Mouse (Mus musculus) MEL (cell line): Measurements from ENCODE around the gene Gm11060. TPM values are rescaled to one million over a fixed set of nuclear protein-coding genes. Genes with fewer than 3 reads are reported as not detected.

Experiments
- DNase-seq: peaks from one replicate; pipeline ENCODE4 v3.0.0; 2011; ENCODE audit warnings: low read depth, low spot score
- H3K27ac ChIP-seq: 2 replicates; pipeline ENCODE4 v1.5.1; 2012; ENCODE audit warnings: low read depth, mild to moderate bottlenecking, control low read depth, low read length, moderate library complexity; ENCODE audit not compliant: control insufficient read depth
- H3K27me3 ChIP-seq, 2 experiments: fragments of 150-350 bp in 1 of 2; sonication (generic) in 1 of 2; 2 replicates each; pipeline ENCODE4 v1.6.1; 2012; ENCODE audit warnings: low read length in 2 of 2, mild to moderate bottlenecking in 2 of 2, improper control_type of control experiment in 1 of 2, moderate library complexity in 1 of 2; ENCODE audit not compliant: insufficient read depth in 2 of 2, control insufficient read depth in 1 of 2
- H3K36me3 ChIP-seq, 2 experiments: 2 replicates each; pipeline ENCODE4 v1.6.1; 2012 to 2014; ENCODE audit warnings: low read length in 2 of 2, improper control_type of control experiment in 1 of 2, inconsistent platforms in 1 of 2, mild to moderate bottlenecking in 1 of 2; ENCODE audit not compliant: insufficient read depth in 2 of 2, control insufficient read depth in 1 of 2
- H3K4me1 ChIP-seq, 2 experiments: fragments of 150-350 bp in 1 of 2; sonication (generic) in 1 of 2; 2 replicates each; pipeline ENCODE4 v1.6.1; 2012; ENCODE audit warnings: low read length in 2 of 2, improper control_type of control experiment in 1 of 2, mild to moderate bottlenecking in 1 of 2; ENCODE audit not compliant: insufficient read depth in 2 of 2, control insufficient read depth in 1 of 2
- H3K4me3 ChIP-seq, 2 experiments: fragments of 150-350 bp in 1 of 2; sonication (generic) in 1 of 2; 2 replicates each; pipeline ENCODE4 v1.5.1; 2012; ENCODE audit warnings: low read depth in 2 of 2, low read length in 2 of 2, mild to moderate bottlenecking in 2 of 2, moderate library complexity in 2 of 2, control low read depth in 1 of 2, improper control_type of control experiment in 1 of 2; ENCODE audit not compliant: control insufficient read depth in 1 of 2, insufficient read depth in 1 of 2
- H3K79me2 ChIP-seq: 2 replicates; pipeline ENCODE4 v1.6.1; 2012; ENCODE audit warnings: mild to moderate bottlenecking, low read length, moderate library complexity; ENCODE audit not compliant: control insufficient read depth, poor library complexity, insufficient read depth
- H3K9ac ChIP-seq: 2 replicates; pipeline ENCODE4 v1.6.1; 2012; ENCODE audit warnings: low read depth, mild to moderate bottlenecking, control low read depth, low read length, moderate library complexity; ENCODE audit not compliant: control insufficient read depth, poor library complexity, severe bottlenecking
- H3K9me3 ChIP-seq: fragments of 150-350 bp; sonication (generic); replicated peaks from 2 replicates; pipeline ENCODE4 v1.6.1; 2012; ENCODE audit warnings: mild to moderate bottlenecking, low read length, improper control_type of control experiment, moderate library complexity; ENCODE audit not compliant: insufficient read depth
- BHLHE40 ChIP-seq: IDR thresholded peaks from 2 replicates; pipeline ENCODE4 v1.6.1; 2012; ENCODE audit warnings: low read depth, mild to moderate bottlenecking, inconsistent platforms, low read length, improper control_type of control experiment, borderline replicate concordance
- E2F4 ChIP-seq: IDR thresholded peaks from 2 replicates; pipeline ENCODE4 v1.6.1; 2011; ENCODE audit warnings: low read depth, low read length, improper control_type of control experiment, borderline replicate concordance
- ELF1 ChIP-seq: IDR thresholded peaks from 2 replicates; pipeline ENCODE4 v1.6.1; 2014; ENCODE audit warnings: low read depth, mild to moderate bottlenecking, inconsistent platforms, low read length, improper control_type of control experiment, moderate library complexity
- ETS1 ChIP-seq: IDR thresholded peaks from 2 replicates; pipeline ENCODE4 v1.6.1; 2012; ENCODE audit warnings: low read depth, mild to moderate bottlenecking, inconsistent platforms, low read length, improper control_type of control experiment, moderate library complexity
- GABPA ChIP-seq: IDR thresholded peaks from 2 replicates; pipeline ENCODE4 v1.6.1; 2012; ENCODE audit warnings: low read depth, mild to moderate bottlenecking, inconsistent platforms, low read length, improper control_type of control experiment, moderate library complexity
- HCFC1 ChIP-seq: IDR thresholded peaks from 2 replicates; pipeline ENCODE4 v1.6.1; 2012; ENCODE audit warnings: low read depth, mild to moderate bottlenecking, inconsistent platforms, low read length, improper control_type of control experiment, moderate library complexity
- MAFK ChIP-seq: IDR thresholded peaks from 2 replicates; pipeline ENCODE4 v1.6.1; 2011; ENCODE audit warnings: low read depth, mild to moderate bottlenecking, low read length, improper control_type of control experiment, borderline replicate concordance
- MYB ChIP-seq: IDR thresholded peaks from 2 replicates; pipeline ENCODE4 v1.6.1; 2011; ENCODE audit warnings: mild to moderate bottlenecking, low read depth, low read length, improper control_type of control experiment
- NRF1 ChIP-seq: IDR thresholded peaks from 2 replicates; pipeline ENCODE4 v1.6.1; 2014; ENCODE audit warnings: low read depth, mild to moderate bottlenecking, inconsistent platforms, low read length, improper control_type of control experiment, moderate library complexity; ENCODE audit not compliant: poor library complexity, insufficient read depth, severe bottlenecking
- POLR2AphosphoS2 ChIP-seq: IDR thresholded peaks from 2 replicates; pipeline ENCODE4 v1.6.1; 2011; ENCODE audit warnings: low read length, improper control_type of control experiment
- RCOR1 ChIP-seq: IDR thresholded peaks from 2 replicates; pipeline ENCODE4 v1.6.1; 2012; ENCODE audit warnings: low read depth, mild to moderate bottlenecking, inconsistent platforms, low read length, improper control_type of control experiment
- SIN3A ChIP-seq: IDR thresholded peaks from 2 replicates; pipeline ENCODE4 v1.6.1; 2012; ENCODE audit warnings: low read length, improper control_type of control experiment, inconsistent platforms
- SMC3 ChIP-seq: IDR thresholded peaks from 2 replicates; pipeline ENCODE4 v1.6.1; 2011; ENCODE audit warnings: low read depth, low read length, improper control_type of control experiment
- TCF12 ChIP-seq: IDR thresholded peaks from 2 replicates; pipeline ENCODE4 v1.6.1; 2014; ENCODE audit warnings: low read depth, mild to moderate bottlenecking, inconsistent platforms, low read length, improper control_type of control experiment, moderate library complexity
- UBTF ChIP-seq: IDR thresholded peaks from 2 replicates; pipeline ENCODE4 v1.6.1; 2012; ENCODE audit warnings: low read depth, mild to moderate bottlenecking, inconsistent platforms, low read length, improper control_type of control experiment, moderate library complexity, borderline replicate concordance; ENCODE audit not compliant: insufficient read depth
- USF2 ChIP-seq, 2 experiments: IDR thresholded peaks; 2 replicates each; pipeline ENCODE4 v1.6.1; 2011 to 2012; ENCODE audit warnings: improper control_type of control experiment in 2 of 2, low read length in 2 of 2, borderline replicate concordance in 1 of 2, inconsistent platforms in 1 of 2, low read depth in 1 of 2, mild to moderate bottlenecking in 1 of 2; ENCODE audit not compliant: insufficient read depth in 1 of 2
- ZNF384 ChIP-seq: IDR thresholded peaks from 2 replicates; pipeline ENCODE4 v1.6.1; 2012; ENCODE audit warnings: low read depth, mild to moderate bottlenecking, inconsistent platforms, low read length, improper control_type of control experiment
- polyA plus RNA-seq, 2 experiments: library from polyadenylated mRNA; stranded (reverse) in 1 of 2; unstranded in 1 of 2; fragments of >175 nt in 1 of 2; fragments of >200 nt in 1 of 2; gene quantifications; 2 replicates each; pipeline versions ENCODE4 v1.2.1 to v1.2.4; 2012; ENCODE audit warnings: low replicate concordance in 2 of 2, low read depth in 1 of 2; ENCODE audit not compliant: insufficient read length in 2 of 2, insufficient read depth in 1 of 2, missing spikeins in 1 of 2
- total RNA-seq: library from RNA; depleted of rRNA; stranded (reverse); fragments of 300-350 nt; gene quantifications from 2 replicates; pipeline ENCODE4 v1.2.3, GENCODE M21; 2012

Gm11060 gene
- total and polyA plus RNA-seq, 3 experiments, result not detected

GRCm38 (mm10) chr2:105089083-105089482, 2.7 kb upstream of the Gm11060 start:
- Histone ChIP-seq H3K27ac (no peak overlapping the region), H3K27me3 (peaks cover 0 to 4% of the 10 kb centered on the region in 2 experiments; a peak in 2 of 4 replicates), H3K9me3 (no peaks in the 10 kb centered on the region), H3K4me1 (no peaks in the 10 kb centered on the region), H3K4me3 (no peak overlapping the region), H3K79me2 (no peaks in the 10 kb centered on the region), H3K9ac (no peak overlapping the region), H3K36me3 (no peaks in the 10 kb centered on the region)
- DNase-seq, result no peak
- no peak for TF ChIP-seq GABPA
- TF ChIP-seq ZNF384, result no peak
- no peak for TF ChIP-seq MYB
- no peak for TF ChIP-seq ETS1
- no peak for TF ChIP-seq SMC3
- TF ChIP-seq TCF12, result no peak
- TF ChIP-seq SIN3A, result no peak
- no peak for TF ChIP-seq ELF1
- TF ChIP-seq E2F4, result no peak
- TF ChIP-seq MAFK, result no peak
- TF ChIP-seq NRF1, result no peak
- no peak for TF ChIP-seq USF2 (IDR thresholded peaks at IDR 0.05; ENCODE audit: borderline replicate concordance in 1 of 2, insufficient read depth in 1 of 2, low read depth in 1 of 2, low read length in 2 of 2)
- TF ChIP-seq POLR2AphosphoS2, result no peak

DNA sequence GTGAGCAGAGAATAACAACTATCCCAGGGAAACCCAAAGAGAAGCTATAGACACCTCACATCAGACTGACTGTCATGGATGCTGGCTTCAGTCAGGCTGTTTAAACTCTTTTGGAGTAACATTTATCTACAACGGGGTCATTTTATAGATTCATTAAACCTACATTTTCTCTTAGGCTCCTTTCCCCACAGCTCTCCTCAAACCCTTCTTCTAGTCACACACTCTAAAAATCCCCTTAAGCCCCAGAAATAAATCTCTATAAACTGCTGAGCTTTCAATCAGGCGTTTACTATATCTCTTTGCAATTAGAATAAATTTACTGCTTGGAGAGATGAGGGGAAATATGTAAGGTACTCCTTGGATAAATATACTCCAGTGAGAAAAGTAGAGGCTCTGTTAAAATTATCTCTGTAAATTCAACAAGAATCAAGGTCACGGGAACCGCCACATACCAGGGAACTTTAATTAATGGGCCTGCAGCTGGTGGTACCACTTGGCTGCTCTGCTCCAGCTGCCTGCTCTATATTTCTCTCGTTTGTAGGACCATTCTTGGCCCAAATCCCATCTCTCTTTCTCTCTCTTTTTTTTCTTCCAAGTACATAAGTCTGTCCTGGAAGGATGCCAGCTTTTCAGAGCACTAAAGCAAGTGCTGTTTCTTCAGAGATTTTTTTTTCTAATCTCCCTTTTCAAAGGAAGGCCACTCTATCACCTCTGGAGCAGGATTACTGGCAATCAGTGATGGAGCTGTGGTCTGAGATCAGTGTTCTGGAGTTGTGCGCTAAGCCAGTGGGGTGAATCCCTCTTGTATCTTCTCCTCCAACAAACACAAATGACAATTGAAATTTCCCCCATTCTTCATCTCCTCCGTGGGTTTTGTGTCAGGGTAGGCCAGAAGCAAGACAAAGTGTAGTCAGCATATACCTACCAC, 2.0 kb upstream of the Gm11060 start:
- Histone ChIP-seq H3K27me3 (peaks cover 0 to 4% of the 10 kb centered on the region in 2 experiments; a peak in 2 of 4 replicates), H3K79me2 (no peaks in the 10 kb centered on the region)
- TF ChIP-seq RCOR1 (no peak), GABPA (no peak), MAFK (no peak), UBTF (no peak), HCFC1 (no peak), BHLHE40 (no peak)
- TF ChIP-seq, all 39 proteins: peak for 0
- H3K9ac ChIP-seq, result no peak overlapping the region
- no peaks in the 10 kb centered on the region for H3K36me3 ChIP-seq
- no peaks in the 10 kb centered on the region for H3K9me3 ChIP-seq
- H3K4me1 ChIP-seq, result no peaks in the 10 kb centered on the region
- no peak for DNase-seq
- no peak overlapping the region for H3K27ac ChIP-seq
- no peak overlapping the region for H3K4me3 ChIP-seq
